Mouse (Mus musculus) cortical plate, adult 2 months (tissue): Measurements from ENCODE around the gene Scamp1. TPM values are rescaled to one million over a fixed set of nuclear protein-coding genes. Genes with fewer than 3 reads are reported as not detected.
A peak's percentile ranks its signal among the peaks of the same experiment; 100 is the strongest.

Experiments used
- H3K27ac ChIP-seq: fragments of 200-500 bp; 2 replicates; pipeline ENCODE4 v1.5.1; 2012; ENCODE audit warnings: low read length, control low read depth, inconsistent platforms; ENCODE audit not compliant: insufficient read depth
- H3K4me1 ChIP-seq: fragments of 200-500 bp; 2 replicates; pipeline ENCODE4 v1.6.1; 2011; ENCODE audit warnings: low read length; ENCODE audit not compliant: control insufficient read depth, insufficient read depth
- H3K4me3 ChIP-seq: fragments of 200-500 bp; 2 replicates; pipeline ENCODE4 v1.5.1; 2011; ENCODE audit warnings: mild to moderate bottlenecking, low read length, control low read depth; ENCODE audit not compliant: insufficient read depth
- CTCF ChIP-seq: fragments of 200-500 bp; IDR thresholded peaks from 2 replicates; pipeline ENCODE4 v1.5.1; 2011; ENCODE audit warnings: mild to moderate bottlenecking, control low read depth, low read length; ENCODE audit not compliant: insufficient read depth; ENCODE audit errors: extremely low read depth
- POLR2A ChIP-seq: fragments of 200-500 bp; IDR thresholded peaks from 2 replicates; pipeline ENCODE4 v1.6.1; 2011; ENCODE audit warnings: mild to moderate bottlenecking, low read length, control low read depth; ENCODE audit not compliant: insufficient read depth; ENCODE audit errors: extremely low read depth
- polyA plus RNA-seq: library from polyadenylated mRNA; depleted of rRNA; stranded (reverse); fragments of >200 nt; gene quantifications from 2 replicates; pipeline ENCODE4 v1.2.3, GENCODE M21; 2012

Scamp1 gene
- polyA plus RNA-seq, 1 experiment, result 101 TPM

DNA sequence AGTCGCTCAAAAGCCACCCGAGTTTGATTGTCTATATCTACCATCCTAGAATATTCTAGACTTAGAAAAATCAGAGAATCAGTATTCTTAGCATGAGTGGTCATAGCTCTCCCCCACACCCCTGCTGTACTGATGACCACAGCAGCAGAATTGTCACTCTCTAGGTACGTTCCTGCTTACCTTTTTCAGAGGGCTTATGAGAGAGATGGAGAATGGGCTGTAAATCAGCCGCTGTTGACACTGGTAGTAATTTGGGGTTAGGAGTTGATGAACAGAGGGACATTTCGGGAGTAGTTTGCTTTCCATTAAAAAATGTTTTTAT is 21.3 kb upstream of the Scamp1 start:
- Histone ChIP-seq H3K4me1 (no peaks in the 10 kb centered on the region), H3K4me3 (no peak overlapping the region), H3K27ac (no peak overlapping the region)
- TF ChIP-seq CTCF (no peak), POLR2A (no peak)

DNA sequence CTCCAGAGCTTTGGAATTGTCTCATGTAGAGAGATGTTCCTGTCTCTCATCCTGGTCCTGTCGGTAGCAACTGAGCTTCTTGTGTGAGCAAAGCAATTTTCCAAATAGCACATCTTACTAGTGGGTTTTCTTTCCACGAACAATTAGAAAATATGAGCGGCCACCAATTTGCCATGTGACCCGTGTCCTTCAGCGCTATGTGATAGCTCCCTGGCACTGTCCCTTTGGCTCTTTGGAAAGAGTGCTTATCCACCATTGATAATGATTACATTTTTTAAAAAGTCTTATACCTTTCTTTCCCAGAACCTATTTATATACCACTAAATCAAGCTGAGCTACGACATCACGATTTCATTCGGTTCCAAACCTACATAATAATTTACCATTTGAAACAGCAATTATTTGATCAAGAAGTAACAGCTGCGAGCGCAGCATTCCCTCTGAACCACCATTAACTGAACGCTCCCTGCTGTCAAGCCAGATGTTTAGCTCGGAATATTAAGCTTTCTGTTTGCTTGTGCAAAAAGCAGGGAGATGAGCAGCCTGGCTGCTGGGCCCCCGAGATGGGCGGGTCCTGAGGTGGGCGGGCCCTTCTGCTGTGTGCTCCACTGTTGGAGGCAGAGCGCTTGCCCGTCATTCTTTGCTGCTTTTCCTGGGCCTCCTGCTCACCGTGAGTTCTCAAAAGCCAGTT is 20.8 kb upstream of the Scamp1 start:
- TF ChIP-seq POLR2A, result no peak
- no peak for TF ChIP-seq CTCF
- H3K27ac ChIP-seq, result no peak overlapping the region
- H3K4me1 ChIP-seq, result no peaks in the 10 kb centered on the region
- no peak overlapping the region for H3K4me3 ChIP-seq

DNA sequence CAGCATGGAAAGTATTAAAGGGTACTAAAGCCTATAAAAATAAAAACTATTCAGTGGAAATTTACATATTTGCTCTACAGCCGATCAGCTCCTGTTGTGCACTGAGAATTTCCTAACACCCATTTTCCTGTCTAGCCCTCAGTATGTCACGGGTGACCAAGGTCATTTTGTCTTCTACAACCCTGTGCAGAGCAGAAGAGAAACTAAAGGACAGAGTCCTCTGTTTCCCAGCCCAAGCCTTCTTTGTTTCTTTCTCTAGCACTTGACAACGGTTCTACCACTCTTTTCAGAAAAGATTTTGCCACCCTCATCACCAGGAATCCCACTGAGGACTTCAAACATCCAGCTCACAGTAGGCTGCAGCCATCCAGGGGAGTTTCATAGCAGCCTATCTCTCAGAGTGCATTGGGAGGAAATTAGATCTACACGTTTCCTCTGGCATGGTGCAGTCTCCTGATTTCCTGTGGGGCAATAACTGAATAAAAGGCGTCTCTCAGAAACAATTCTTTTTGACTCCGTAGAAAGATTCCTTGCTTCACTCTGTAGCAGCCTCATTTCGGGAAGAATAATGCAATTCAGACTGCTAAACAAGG is 15.4 kb upstream of the Scamp1 start:
- TF ChIP-seq CTCF (no peak), POLR2A (no peak)
- Histone ChIP-seq H3K4me1 (no peaks in the 10 kb centered on the region), H3K27ac (no peak overlapping the region), H3K4me3 (no peak overlapping the region)

DNA sequence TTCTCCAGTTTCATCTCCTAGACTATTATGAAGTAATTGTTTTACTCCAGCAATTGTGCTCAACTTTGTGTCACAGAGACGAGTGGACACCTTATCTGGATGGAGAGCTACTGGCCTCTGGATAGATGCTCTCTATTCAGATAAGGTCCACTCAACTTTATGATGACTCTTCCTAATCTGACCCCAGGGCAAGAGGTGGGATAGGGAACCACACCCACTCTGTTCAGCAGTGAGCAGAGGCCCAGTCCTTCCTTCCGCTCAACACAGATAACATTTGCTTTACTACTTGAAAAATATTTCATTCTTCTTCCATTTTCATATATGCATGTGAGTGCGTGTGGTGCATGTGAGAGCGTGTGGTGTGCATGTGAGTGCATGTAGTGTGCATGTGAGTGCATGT is 14.6 kb upstream of the Scamp1 start:
- Histone ChIP-seq H3K27ac (no peak overlapping the region), H3K4me3 (no peak overlapping the region), H3K4me1 (no peaks in the 10 kb centered on the region)
- no peak for TF ChIP-seq POLR2A
- no peak for TF ChIP-seq CTCF

DNA sequence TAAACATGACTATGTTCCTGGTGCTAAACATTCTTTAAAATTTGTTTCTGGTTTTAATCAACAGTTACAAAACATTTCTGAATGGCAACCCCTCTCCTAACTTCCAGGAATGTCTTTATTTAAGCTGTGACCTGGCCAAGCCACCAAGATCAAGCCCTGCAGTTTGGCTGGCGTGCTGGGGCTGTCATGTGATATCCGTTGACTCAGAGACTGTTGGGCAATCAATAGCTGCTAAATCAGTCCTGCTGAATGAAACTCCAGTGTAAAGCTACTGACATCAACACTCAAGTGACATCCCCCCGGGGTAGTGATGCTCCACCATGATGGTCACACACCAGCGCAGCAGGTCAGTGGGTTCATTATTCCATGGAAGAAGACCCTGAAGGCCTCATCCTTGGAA is 12.7 kb upstream of the Scamp1 start:
- TF ChIP-seq CTCF (no peak), POLR2A (no peak)
- Histone ChIP-seq H3K27ac (no peak overlapping the region), H3K4me1 (no peaks in the 10 kb centered on the region), H3K4me3 (no peak overlapping the region)

DNA sequence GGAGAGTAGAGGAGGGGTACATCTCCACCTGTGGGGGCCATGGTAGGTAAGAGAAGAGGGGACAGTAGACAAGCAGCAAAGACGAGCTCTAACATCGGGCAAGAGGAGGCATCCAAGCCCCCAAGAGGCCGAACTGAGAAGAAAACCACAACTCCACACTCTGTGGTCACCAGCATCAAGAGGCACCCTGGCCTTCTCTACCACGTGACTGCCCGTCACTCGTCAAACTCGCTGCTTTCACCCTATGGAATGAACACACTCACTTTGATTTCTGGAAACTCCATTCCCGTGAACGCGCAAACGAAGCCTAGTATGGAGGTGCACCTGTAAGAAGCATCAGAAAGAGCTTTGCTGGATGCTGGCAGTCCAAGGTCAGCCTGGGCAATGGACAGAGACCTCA is 10.7 kb upstream of the Scamp1 start:
- no peak overlapping the region for H3K27ac ChIP-seq
- H3K4me3 ChIP-seq, result no peak overlapping the region
- TF ChIP-seq POLR2A (no peak), CTCF (no peak)
- no peaks in the 10 kb centered on the region for H3K4me1 ChIP-seq

DNA sequence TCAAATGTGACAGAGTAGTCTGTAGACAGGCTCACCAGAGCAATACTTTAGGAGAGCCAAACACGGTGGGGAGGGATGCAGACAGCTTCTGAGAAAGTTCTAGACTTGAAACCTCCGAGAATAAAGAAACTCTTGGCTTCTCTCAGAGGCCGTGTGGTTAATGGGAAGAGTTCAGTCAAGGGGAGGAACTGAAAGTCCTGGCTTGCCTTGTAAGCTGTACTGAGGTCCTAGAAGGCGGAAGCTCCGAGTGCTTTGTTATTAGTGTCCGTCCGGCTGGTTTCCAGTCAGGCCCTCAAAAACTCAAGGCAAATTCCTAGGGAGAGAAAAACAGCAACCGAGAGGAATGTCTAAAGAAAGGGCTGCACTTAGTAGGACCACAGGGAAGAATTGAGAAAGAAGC is 10.3 kb upstream of the Scamp1 start:
- Histone ChIP-seq H3K4me1 (no peaks in the 10 kb centered on the region), H3K4me3 (no peak overlapping the region), H3K27ac (no peak overlapping the region)
- TF ChIP-seq CTCF (no peak), POLR2A (no peak)

DNA sequence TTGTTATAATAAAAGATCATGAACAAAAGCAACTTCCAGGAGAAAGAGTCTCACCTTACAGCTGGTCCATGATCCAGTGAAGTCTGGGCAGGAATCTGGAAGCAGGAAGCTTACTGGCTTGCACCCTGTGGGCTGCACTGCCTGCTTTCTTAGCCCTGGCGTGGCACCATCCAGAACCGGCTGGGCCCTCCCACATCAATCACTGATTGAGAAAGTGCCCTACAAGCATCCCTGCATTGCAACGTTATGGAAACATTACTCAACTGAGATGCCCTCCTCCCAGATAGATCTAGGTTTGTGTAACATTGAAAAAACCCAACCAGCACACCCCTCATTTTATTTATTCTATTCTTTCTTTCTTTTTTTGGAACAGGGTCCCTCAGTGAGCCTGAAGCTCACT is 9.2 kb upstream of the Scamp1 start:
- no peak overlapping the region for H3K27ac ChIP-seq
- H3K4me1 ChIP-seq, result no peaks in the 10 kb centered on the region
- H3K4me3 ChIP-seq, result no peak overlapping the region
- TF ChIP-seq POLR2A, result no peak
- TF ChIP-seq CTCF, result no peak

DNA sequence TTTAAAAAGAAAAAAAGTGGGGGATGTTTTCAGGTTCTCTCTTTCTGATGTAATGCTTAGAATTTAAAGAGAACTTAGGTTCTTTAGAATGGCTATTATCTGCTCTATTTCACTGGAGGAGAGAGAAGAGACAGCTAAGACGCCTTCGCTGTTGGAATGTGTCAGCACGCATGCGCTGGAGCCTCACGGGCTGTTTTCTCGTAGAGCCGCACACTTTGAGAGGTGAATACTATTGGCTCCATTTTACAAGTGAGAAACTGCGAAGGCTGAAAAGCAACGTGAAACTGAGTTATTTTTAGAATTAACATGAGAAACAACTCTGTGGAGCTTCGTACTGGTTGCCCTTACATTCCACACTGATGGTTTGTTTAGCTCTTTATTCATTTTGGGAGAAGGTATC is 8.3 kb upstream of the Scamp1 start:
- no peaks in the 10 kb centered on the region for H3K4me1 ChIP-seq
- TF ChIP-seq POLR2A (no peak), CTCF (no peak)
- no peak overlapping the region for H3K27ac ChIP-seq

DNA sequence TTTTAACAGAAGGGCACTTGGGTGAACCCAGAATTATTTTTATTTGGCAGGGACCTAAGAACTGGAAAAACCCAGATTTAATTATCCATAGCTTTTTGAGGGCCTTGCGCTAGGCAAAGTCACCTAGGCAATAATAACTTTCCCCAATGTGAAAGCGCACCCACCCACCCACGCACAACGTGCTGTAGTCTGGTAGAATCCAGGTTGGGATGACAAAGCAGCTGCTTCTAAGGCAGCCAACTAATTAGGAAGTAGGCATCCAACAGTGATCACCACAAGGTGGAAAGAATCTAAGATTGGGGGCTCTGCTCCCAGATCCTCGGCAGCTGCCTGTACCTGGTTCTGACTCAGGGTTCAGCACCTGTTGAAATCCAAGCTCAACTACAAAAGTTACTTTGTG is 538 bp upstream of the Scamp1 start:
- no peak overlapping the region for H3K27ac ChIP-seq
- TF ChIP-seq CTCF (no peak), POLR2A (no peak)
- H3K4me1 ChIP-seq, result no peaks in the 10 kb centered on the region
- peak overlapping the region; percentile 86; the same call in 1 of the 2 replicates for H3K4me3 ChIP-seq

More for the DNA sequence above, 8.3 kb upstream of the Scamp1 start:
- H3K4me3 ChIP-seq, result no peak overlapping the region
